Mouse (Mus musculus): ENCODE results near the gene Crocc2. TPM values are rescaled to one million over a fixed set of nuclear protein-coding genes. Genes with fewer than 3 reads are reported as not detected.

The Crocc2 gene
- 0.12 and 0.15 TPM in 2 replicates for polyA plus RNA-seq (2014; fragmentation: Nextera tagmentation; extraction: Ambion mirVana)

DNA sequence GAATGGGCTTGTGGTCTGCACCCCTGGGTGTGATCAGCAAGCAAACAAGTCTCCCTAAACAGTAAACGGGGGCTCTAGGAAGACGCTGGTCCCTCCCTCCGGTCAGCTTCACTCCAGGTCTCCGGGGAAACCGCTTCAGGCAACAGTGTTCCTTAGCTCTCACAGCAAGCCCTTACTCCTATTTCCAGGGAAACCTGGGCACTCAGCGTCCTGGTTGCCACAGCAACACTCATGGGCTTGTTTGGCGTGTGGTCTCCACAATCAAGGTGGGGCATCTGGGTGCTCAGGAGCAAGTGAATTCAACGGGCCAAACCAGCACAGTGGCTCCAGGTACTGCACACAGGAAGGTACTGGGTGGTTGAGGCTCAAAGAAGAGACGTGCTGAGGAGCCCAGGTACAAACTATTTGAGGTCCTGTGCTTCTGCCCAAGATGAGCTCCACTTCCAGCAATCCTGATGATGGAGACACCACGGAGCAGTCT is at the start of gene Crocc2:
Gene Crocc2 (plus strand): TSS at position 431 of the 481 bp plus-strand sequence.
- DNase-seq (ENCODE audit: low spot score) (no peak), ATAC-seq (ENCODE audit: insufficient read depth, low FRiP score, low TSS enrichment) (no peak)
- Histone ChIP-seq H3K4me1 (ENCODE audit: control insufficient read depth, insufficient read depth, low read length) (no peaks in the 10 kb centered on the region), H3K9me3 (ENCODE audit: control insufficient read depth, low read length) (no peaks in the 10 kb centered on the region), H3K27me3 (ENCODE audit: control insufficient read depth, insufficient read depth, low read length) (no peaks in the 10 kb centered on the region), H3K4me3 (ENCODE audit: low read depth, low read length) (no peak within 1 kb of the TSS), H3K9ac (ENCODE audit: low read length) (no peak within 1 kb of the TSS), H3K4me2 (ENCODE audit: low read depth) (no peak within 1 kb of the TSS), H3K36me3 (ENCODE audit: control insufficient read depth, insufficient read depth, low read length) (no peaks in the 10 kb centered on the region), H3K27ac (ENCODE audit: low read depth, low read length) (no peak within 1 kb of the TSS)
- 58% methylated on average over 10 of the region's 10 CpGs for WGBS

DNA sequence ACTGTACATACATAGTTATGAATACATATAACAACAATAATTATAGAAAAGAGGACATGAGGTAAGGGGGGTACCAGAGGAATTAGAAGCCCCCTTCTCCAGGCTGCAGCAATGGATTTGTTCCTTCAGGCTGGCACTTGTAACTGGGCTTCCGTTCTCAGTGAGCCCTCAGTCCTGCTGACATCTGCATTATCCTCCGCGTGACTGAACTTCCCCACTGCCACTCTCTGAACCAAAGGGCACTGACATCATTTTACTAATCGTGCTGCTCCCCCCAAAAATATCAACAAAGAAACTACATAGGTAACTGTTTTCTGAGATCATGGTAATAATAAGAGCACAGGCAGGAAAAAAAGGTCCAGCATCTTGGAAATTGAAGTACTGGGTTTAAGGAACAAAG is 49.7 kb upstream of the Crocc2 start:
- Histone ChIP-seq H3K9me3 (ENCODE audit: control insufficient read depth, low read length) (no peaks in the 10 kb centered on the region), H3K4me1 (ENCODE audit: control insufficient read depth, insufficient read depth, low read length) (0 out of 2 replicates have a peak, but pooled peaks cover 5% of the 10 kb centered on the region), H3K4me3 (ENCODE audit: low read depth, low read length) (no peak overlapping the region), H3K4me2 (ENCODE audit: low read depth) (no peak overlapping the region), H3K9ac (ENCODE audit: low read length) (no peak overlapping the region), H3K36me3 (ENCODE audit: control insufficient read depth, insufficient read depth, low read length) (no peaks in the 10 kb centered on the region), H3K27me3 (ENCODE audit: control insufficient read depth, insufficient read depth, low read length) (no peaks in the 10 kb centered on the region), H3K27ac (ENCODE audit: low read depth, low read length) (no peak overlapping the region)
- 48% methylated on average over 4 of the region's 4 CpGs for WGBS
- ATAC-seq (ENCODE audit: insufficient read depth, low FRiP score, low TSS enrichment), result no peak
- DNase-seq (ENCODE audit: low spot score), result no peak

DNA sequence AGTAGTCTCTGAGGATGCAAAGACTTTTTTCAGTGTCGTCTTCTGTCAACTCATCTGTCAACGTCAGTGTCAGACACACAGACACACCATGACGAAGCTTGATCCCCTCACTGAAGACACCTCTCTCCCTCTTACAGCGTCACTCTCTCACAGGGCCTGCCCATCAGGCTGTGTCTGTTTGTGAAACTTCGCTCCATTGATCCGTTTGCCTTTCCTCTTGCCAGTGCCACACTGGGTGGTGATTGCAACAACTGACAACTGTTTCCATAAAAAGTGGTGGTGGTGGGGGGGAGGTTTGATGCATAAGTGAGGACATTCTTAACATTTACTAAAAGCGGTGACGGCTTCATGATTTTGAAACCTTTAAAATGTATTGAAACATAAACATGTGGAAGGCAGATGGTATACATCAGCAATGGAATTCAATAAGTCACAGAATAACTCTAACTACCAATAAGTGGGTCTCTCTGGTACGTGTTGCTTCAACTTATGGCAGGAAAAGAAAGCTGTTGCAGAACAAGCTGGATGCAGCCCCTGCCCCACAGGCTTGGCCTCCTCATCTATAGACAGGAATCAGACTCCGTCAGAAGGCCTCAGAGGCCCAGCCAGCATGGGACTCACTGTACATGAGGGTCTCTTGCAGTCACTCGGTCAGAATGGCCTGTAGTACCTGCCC is 45.2 kb upstream of the Crocc2 start:
- ATAC-seq (ENCODE audit: insufficient read depth, low FRiP score, low TSS enrichment) (no peak), DNase-seq (ENCODE audit: low spot score) (no peak)
- 79% methylated on average over 11 of the region's 11 CpGs for WGBS
- H3K4me2 ChIP-seq (ENCODE audit: low read depth), result no peak overlapping the region
- H3K36me3 ChIP-seq (ENCODE audit: control insufficient read depth, insufficient read depth, low read length), result no peaks in the 10 kb centered on the region
- no peak overlapping the region for H3K9ac ChIP-seq (ENCODE audit: low read length)
- no peaks in the 10 kb centered on the region for H3K9me3 ChIP-seq (ENCODE audit: control insufficient read depth, low read length)
- no peak overlapping the region for H3K4me3 ChIP-seq (ENCODE audit: low read depth, low read length)
- H3K27ac ChIP-seq (ENCODE audit: low read depth, low read length), result no peak overlapping the region
- H3K4me1 ChIP-seq (ENCODE audit: control insufficient read depth, insufficient read depth, low read length), result no peaks in the 10 kb centered on the region
- no peaks in the 10 kb centered on the region for H3K27me3 ChIP-seq (ENCODE audit: control insufficient read depth, insufficient read depth, low read length)

GRCm38 (mm10) chr1:93124066-93124465 is 44.5 kb upstream of the Crocc2 start:
- H3K4me2 ChIP-seq (ENCODE audit: low read depth), result no peak overlapping the region

DNA sequence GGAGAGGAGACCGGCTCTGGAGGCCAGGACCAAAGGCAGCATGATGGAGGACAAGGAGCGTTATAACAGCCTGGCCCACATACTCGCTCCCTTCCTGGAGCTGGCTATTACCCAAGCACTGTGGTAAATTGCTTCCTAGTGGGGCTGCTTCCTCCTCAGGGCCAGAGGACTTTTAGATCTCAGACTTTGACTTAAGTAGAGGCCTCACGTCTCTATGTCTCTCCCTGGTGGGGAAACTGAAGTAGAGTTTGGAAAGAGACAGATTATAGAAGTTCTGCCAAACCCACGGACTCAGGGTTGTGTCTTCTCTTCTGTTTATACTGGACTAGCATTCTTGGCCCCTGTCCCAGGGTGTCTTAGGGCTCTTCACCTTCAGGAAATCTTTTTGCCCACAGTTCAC is 43.3 kb upstream of the Crocc2 start:
- H3K36me3 ChIP-seq (ENCODE audit: control insufficient read depth, insufficient read depth, low read length), result no peaks in the 10 kb centered on the region
- WGBS, result 72% methylated on average over 5 of the region's 5 CpGs

More at GRCm38 (mm10) chr1:93124066-93124465, 44.5 kb upstream of the Crocc2 start:
- H3K27me3 ChIP-seq (ENCODE audit: control insufficient read depth, insufficient read depth, low read length), result no peaks in the 10 kb centered on the region
- DNase-seq (ENCODE audit: low spot score), result no peak
- H3K36me3 ChIP-seq (ENCODE audit: control insufficient read depth, insufficient read depth, low read length), result no peaks in the 10 kb centered on the region
- H3K9ac ChIP-seq (ENCODE audit: low read length), result no peak overlapping the region
- H3K9me3 ChIP-seq (ENCODE audit: control insufficient read depth, low read length), result no peaks in the 10 kb centered on the region
- H3K27ac ChIP-seq (ENCODE audit: low read depth, low read length), result no peak overlapping the region
- no peak for ATAC-seq (ENCODE audit: insufficient read depth, low FRiP score, low TSS enrichment)
- H3K4me1 ChIP-seq (ENCODE audit: control insufficient read depth, insufficient read depth, low read length), result no peaks in the 10 kb centered on the region
- WGBS, result 78% methylated on average over 8 of the region's 8 CpGs
- H3K4me3 ChIP-seq (ENCODE audit: low read depth, low read length), result no peak overlapping the region

DNA sequence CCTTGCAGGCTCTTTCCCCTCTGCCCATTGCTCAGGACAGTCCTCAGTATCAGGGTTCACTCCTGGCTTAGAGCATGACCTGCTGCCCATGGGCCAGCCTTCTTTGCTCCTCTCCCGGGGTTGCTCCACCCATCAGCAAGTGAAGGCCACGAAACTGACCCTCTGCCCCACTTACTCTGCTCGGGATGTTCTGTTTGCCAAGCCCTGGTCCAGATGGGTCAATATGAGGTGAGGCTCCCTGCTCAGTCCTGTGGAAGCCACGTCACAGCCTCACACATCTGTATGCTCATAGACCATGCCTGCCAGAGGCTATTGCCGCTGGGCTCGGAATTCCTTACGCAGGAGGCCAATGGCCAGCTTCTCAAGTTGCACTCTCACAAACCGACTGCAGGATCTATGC is 40.3 kb upstream of the Crocc2 start:
- no peak overlapping the region for H3K9ac ChIP-seq (ENCODE audit: low read length)
- 87% methylated on average over 8 of the region's 8 CpGs for WGBS
- no peak for DNase-seq (ENCODE audit: low spot score)

More for the DNA sequence above, 43.3 kb upstream of the Crocc2 start:
- Histone ChIP-seq H3K27me3 (ENCODE audit: control insufficient read depth, insufficient read depth, low read length) (no peaks in the 10 kb centered on the region), H3K4me2 (ENCODE audit: low read depth) (no peak overlapping the region), H3K9me3 (ENCODE audit: control insufficient read depth, low read length) (no peaks in the 10 kb centered on the region), H3K27ac (ENCODE audit: low read depth, low read length) (no peak overlapping the region), H3K9ac (ENCODE audit: low read length) (no peak overlapping the region), H3K4me3 (ENCODE audit: low read depth, low read length) (no peak overlapping the region), H3K4me1 (ENCODE audit: control insufficient read depth, insufficient read depth, low read length) (no peaks in the 10 kb centered on the region)
- DNase-seq (ENCODE audit: low spot score) (no peak), ATAC-seq (ENCODE audit: insufficient read depth, low FRiP score, low TSS enrichment) (no peak)

DNA sequence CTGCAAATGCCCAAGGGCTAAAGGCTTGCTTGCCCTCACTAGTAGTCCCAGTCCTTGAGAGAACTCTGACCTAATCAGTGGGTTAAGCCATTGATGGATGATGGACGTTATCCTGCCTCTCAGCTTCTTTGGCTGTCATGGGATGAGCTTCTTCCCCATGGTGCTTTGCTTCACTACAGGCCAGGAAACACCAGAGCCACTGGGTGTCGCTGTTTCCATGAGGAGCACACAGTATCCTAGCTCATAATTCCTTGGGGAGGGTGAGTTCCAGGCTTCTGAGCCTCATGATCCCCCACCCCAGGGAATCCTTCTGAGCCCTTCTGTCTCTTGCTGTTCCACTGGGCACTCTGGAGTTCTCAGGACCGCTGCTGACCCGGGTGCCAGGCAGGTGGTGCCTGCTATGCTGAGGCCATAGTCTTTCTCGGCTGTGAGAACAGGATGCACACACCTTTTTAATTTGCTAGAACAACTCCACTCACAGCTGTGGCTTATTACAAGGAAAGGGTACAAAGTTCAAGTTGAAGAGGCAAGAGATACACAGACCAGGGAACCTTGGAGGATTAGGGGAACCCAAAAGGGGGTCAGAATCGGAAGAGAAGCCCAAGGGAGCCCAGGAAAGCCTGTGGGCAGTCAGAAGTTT is 39.7 kb upstream of the Crocc2 start:
- no peak for ATAC-seq (ENCODE audit: insufficient read depth, low FRiP score, low TSS enrichment)
- H3K9me3 ChIP-seq (ENCODE audit: control insufficient read depth, low read length), result no peaks in the 10 kb centered on the region
- no peak overlapping the region for H3K9ac ChIP-seq (ENCODE audit: low read length)
- H3K36me3 ChIP-seq (ENCODE audit: control insufficient read depth, insufficient read depth, low read length), result no peaks in the 10 kb centered on the region
- no peaks in the 10 kb centered on the region for H3K27me3 ChIP-seq (ENCODE audit: control insufficient read depth, insufficient read depth, low read length)
- DNase-seq (ENCODE audit: low spot score), result peak; percentile 66
- 35% methylated on average over 6 of the region's 6 CpGs for WGBS
- H3K27ac ChIP-seq (ENCODE audit: low read depth, low read length), result no peak overlapping the region
- H3K4me3 ChIP-seq (ENCODE audit: low read depth, low read length), result no peak overlapping the region
- H3K4me2 ChIP-seq (ENCODE audit: low read depth), result no peak overlapping the region
- no peaks in the 10 kb centered on the region for H3K4me1 ChIP-seq (ENCODE audit: control insufficient read depth, insufficient read depth, low read length)

More for the DNA sequence above, 40.3 kb upstream of the Crocc2 start:
- Histone ChIP-seq H3K27me3 (ENCODE audit: control insufficient read depth, insufficient read depth, low read length) (no peaks in the 10 kb centered on the region), H3K4me1 (ENCODE audit: control insufficient read depth, insufficient read depth, low read length) (no peaks in the 10 kb centered on the region), H3K4me2 (ENCODE audit: low read depth) (no peak overlapping the region), H3K9me3 (ENCODE audit: control insufficient read depth, low read length) (no peaks in the 10 kb centered on the region), H3K36me3 (ENCODE audit: control insufficient read depth, insufficient read depth, low read length) (no peaks in the 10 kb centered on the region), H3K27ac (ENCODE audit: low read depth, low read length) (no peak overlapping the region), H3K4me3 (ENCODE audit: low read depth, low read length) (no peak overlapping the region)
- ATAC-seq (ENCODE audit: insufficient read depth, low FRiP score, low TSS enrichment), result no peak

GRCm38 (mm10) chr1:93130242-93130983 is 38.1 kb upstream of the Crocc2 start:
- Histone ChIP-seq H3K4me2 (ENCODE audit: low read depth) (no peak overlapping the region), H3K4me3 (ENCODE audit: low read depth, low read length) (no peak overlapping the region), H3K27ac (ENCODE audit: low read depth, low read length) (no peak overlapping the region), H3K9me3 (ENCODE audit: control insufficient read depth, low read length) (no peaks in the 10 kb centered on the region), H3K4me1 (ENCODE audit: control insufficient read depth, insufficient read depth, low read length) (no peaks in the 10 kb centered on the region), H3K9ac (ENCODE audit: low read length) (no peak overlapping the region), H3K36me3 (ENCODE audit: control insufficient read depth, insufficient read depth, low read length) (no peaks in the 10 kb centered on the region), H3K27me3 (ENCODE audit: control insufficient read depth, insufficient read depth, low read length) (no peaks in the 10 kb centered on the region)
- 73% methylated on average over 10 of the region's 10 CpGs for WGBS
- ATAC-seq (ENCODE audit: insufficient read depth, low FRiP score, low TSS enrichment) (no peak), DNase-seq (ENCODE audit: low spot score) (no peak)
